Mouse (Mus musculus): ENCODE measurements around the gene Rdm1. TPM values are rescaled to one million over a fixed set of nuclear protein-coding genes. Genes with fewer than 3 reads are reported as not detected.
A peak's percentile ranks its signal among the peaks of the same experiment; 100 is the strongest.
"Not testable (repeated sequence)": the region's sequence is repeated elsewhere in the genome, so short reads cannot be mapped to it uniquely, and the experiment has no call there.

The Rdm1 gene
- polyA plus RNA-seq, 1 experiment from 2014 or later = 24.8 TPM

DNA sequence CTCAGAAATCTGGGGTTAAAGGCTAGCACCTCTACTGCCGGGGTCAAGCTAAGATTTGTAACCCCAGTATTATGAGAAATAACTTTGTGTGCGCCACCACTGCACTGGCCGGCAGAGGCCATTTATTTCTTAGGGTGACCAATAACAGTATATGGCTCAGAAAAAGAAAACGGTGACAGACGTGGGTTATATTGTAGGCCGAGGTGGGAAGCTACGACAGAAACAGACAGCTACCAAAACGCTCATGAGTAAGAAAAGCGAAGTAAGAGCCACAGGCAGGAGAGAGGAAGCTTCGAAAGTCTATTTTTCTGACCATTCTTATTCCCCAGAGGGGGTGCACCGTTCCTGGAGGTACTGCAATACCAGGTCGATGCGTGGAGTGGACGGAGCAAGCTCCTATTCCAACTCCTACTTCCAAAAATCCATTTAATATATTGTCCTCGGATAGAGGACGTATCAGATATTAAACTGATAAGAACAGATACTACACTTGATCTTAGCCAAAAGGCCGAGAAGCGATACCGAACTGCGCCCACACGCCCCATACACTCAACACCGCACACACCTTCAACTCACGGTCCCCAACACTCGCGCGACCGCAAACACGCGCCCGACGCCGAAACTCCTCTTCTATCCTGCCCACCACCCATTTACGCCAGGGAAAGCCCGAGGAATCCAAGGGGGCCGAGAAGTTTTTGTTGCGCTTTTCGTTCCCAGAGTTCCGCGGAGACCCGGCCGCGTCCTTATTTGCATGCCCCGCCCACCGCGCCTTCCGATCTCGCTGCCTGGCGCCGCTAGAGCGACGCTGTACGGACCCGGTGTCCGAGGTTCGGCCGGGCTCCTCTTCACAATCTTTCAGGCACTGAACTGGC is 18.7 kb downstream of the Rdm1 start:
- Histone ChIP-seq H3K27ac (peak overlapping the region; percentile 90), H3K4me1 (replicated peaks) (peaks cover 17% of the 10 kb centered on the region; the same call in 1 of the 2 replicates), H3K4me3 (replicated peaks) (peak overlapping the region; percentile 27), H3K4me2 (replicated peaks) (peak overlapping the region; percentile 46), H3K9ac (replicated peaks) (peak overlapping the region; percentile 59)
- WGBS = under 1% methylated on average over 44 of the region's 56 CpGs
- peak; percentile 83 for ATAC-seq
- H3K36me3 ChIP-seq, H3K9me3 ChIP-seq, H3K27me3 ChIP-seq: not testable (repeated sequence)

DNA sequence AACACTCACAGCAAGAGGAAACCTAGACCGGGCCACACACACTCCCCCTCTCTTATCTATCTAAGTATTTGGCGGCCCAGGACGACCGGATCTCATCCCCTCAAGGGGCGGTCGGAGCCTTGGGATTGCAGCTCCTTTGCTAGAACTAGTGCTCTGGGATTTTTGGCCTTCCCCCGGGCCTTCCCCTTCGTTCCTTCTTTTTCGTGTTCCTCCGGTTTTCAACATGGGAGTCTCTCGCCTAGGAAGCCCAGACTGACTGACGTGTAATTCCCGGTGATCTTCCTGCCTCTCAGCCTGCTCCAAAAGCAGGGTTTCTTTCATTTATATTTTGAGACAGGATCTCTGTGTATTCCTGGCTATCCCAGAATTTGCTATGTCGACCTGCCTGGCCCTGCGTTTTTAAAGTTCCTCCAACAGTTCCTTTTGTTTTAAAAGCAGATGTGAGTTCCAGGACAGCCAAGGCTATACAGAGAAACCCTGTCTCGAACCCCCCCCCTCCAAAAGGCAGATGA is 19.3 kb downstream of the Rdm1 start:
- WGBS = 14% methylated on average over 15 of the region's 16 CpGs
- H3K36me3 ChIP-seq = not testable (repeated sequence)

DNA sequence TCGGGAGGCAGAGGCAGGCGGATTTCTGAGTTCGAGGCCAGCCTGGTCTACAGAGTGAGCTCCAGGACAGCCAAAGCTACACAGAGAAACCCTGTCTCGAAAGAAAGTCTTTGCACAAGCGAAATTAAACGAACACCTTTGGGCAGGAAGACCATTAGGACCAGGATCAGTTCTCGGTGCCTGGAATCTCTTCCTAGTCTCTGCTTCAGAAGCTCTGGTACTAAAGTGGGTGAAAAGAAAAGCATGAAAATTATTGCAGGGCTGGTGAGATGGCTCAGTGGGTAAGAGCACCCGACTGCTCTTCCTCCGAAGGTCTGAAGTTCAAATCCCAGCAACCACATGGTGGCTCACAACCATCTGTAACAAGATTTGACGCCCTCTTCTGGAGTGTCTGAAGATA is 20.1 kb downstream of the Rdm1 start:
- not testable (repeated sequence) for H3K4me2 ChIP-seq (replicated peaks); H3K36me3 ChIP-seq; H3K4me3 ChIP-seq (replicated peaks); ATAC-seq; H3K27me3 ChIP-seq; H3K9me3 ChIP-seq; H3K27ac ChIP-seq; H3K9ac ChIP-seq (replicated peaks)
- 92% methylated on average over 10 of the region's 10 CpGs for WGBS
- H3K4me1 ChIP-seq (replicated peaks) = peaks cover 17% of the 10 kb centered on the region; the same call in 1 of the 2 replicates

More for the DNA sequence above, 19.3 kb downstream of the Rdm1 start:
- not testable (repeated sequence) for ATAC-seq, H3K27me3 ChIP-seq, H3K9me3 ChIP-seq
- Histone ChIP-seq H3K4me1 (replicated peaks) (peaks cover 17% of the 10 kb centered on the region; the same call in 1 of the 2 replicates), H3K4me3 (replicated peaks) (peak overlapping the region; percentile 27), H3K27ac (peak overlapping the region; percentile 90), H3K9ac (replicated peaks) (peak overlapping the region; percentile 59), H3K4me2 (replicated peaks) (peak overlapping the region; percentile 46)

DNA sequence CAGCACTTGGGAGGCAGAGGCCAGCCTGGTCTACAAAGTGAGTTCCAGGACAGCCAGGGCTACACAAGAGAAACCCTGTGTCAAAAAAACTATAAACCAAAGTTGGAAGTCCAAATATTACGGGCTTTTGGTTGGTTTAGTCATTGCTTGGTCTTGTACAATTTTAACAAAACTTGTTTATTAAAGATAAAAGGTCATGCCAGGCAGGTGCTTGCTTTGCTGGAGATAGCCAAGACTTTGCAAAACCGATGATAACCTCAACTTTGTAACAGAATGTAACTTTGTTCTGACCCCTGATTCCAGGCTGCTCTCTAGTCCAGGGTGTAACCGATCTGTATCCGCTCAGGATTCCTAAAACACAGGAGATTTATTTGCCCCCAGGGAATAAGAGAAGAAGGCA is 29.4 kb downstream of the Rdm1 start:
- Histone ChIP-seq H3K9me3 (no peaks in the 10 kb centered on the region), H3K27me3 (0 out of 2 replicates have a peak, but pooled peaks cover 7% of the 10 kb centered on the region), H3K4me1 (replicated peaks) (peaks cover 5% of the 10 kb centered on the region; the same call in 1 of the 2 replicates), H3K9ac (replicated peaks) (no peak overlapping the region), H3K36me3 (no peaks in the 10 kb centered on the region), H3K4me2 (replicated peaks) (no peak overlapping the region), H3K4me3 (replicated peaks) (no peak overlapping the region), H3K27ac (no peak overlapping the region)
- no peak for ATAC-seq
- 89% methylated on average over 4 of the region's 4 CpGs for WGBS

DNA sequence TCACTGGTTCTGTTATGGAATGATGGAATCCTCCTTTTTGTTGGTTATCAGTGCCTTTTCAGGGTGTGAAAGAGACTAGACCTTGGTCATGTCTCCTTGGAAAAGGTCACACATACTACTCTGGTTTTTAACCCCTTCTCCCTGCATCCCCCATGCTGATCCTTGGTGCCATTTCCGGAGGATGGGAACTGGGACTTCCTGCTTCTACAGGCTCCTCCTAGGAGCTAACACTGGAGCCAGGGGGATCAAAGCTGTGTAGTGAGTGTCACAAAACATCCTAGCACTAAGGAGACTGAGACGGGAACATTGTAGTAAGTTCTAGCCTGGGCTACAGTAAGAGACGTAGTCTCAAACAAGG is 30.5 kb downstream of the Rdm1 start:
- Histone ChIP-seq H3K9me3 (no peaks in the 10 kb centered on the region), H3K4me1 (replicated peaks) (peaks cover 5% of the 10 kb centered on the region; the same call in 1 of the 2 replicates)

DNA sequence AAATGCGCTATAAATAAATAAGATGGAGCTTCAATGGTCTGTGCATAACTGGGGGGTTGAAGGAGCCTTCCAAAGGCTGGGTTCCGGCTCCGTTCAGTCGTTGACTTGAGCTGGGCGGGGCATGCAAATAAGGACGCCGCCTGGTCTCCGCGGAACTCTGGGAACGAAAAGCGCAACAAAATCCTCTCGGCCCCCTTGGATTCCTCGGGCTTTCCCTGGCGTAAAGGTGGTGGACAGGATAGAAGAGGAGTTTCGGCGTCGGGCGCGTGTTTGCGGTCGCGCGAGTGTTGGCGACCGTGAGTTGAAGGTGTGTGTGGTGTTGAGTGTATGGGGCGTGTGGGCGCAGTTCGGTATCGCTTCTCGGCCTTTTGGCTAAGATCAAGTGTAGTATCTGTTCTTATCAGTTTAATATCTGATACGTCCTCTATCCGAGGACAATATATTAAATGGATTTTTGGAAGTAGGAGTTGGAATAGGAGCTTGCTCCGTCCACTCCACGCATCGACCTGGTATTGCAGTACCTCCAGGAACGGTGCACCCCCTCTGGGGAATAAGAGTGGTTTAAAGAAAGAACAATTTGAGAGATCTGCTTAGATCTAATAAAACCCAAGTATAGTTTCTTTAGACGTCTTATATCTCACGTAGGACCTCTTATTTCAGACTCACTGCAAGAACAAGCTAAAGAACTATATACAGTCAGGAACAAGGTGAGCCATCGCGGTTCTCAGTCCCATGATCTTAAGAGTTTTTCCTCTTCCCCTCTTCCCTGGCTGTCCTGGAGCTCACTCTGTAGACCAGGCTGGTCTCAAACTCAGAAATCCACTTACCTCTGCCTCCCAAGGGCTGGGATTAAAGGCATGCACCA is 31.1 kb downstream of the Rdm1 start:
- Histone ChIP-seq H3K4me3 (replicated peaks) (peak overlapping the region; percentile 28), H3K4me2 (replicated peaks) (peak overlapping the region; percentile 48), H3K27ac (peak overlapping the region; percentile 96), H3K9ac (replicated peaks) (peak overlapping the region; percentile 71)
- ATAC-seq = peak; percentile 93
- not testable (repeated sequence) for H3K36me3 ChIP-seq; H3K4me1 ChIP-seq (replicated peaks); H3K9me3 ChIP-seq; H3K27me3 ChIP-seq
- under 1% methylated on average over 38 of the region's 40 CpGs for WGBS

More for the DNA sequence above, 30.5 kb downstream of the Rdm1 start:
- peak overlapping the region; percentile 28 for H3K4me3 ChIP-seq (replicated peaks)
- H3K4me2 ChIP-seq (replicated peaks) = peak overlapping the region; percentile 48
- ATAC-seq = peak; percentile 66; the same call in 1 of the 2 replicates
- 0 out of 2 replicates have a peak, but pooled peaks cover 7% of the 10 kb centered on the region for H3K27me3 ChIP-seq
- H3K9ac ChIP-seq (replicated peaks) = peak overlapping the region; percentile 71
- no peaks in the 10 kb centered on the region for H3K36me3 ChIP-seq
- peak overlapping the region; percentile 96 for H3K27ac ChIP-seq
- 2% methylated on average over 3 of the region's 3 CpGs for WGBS

DNA sequence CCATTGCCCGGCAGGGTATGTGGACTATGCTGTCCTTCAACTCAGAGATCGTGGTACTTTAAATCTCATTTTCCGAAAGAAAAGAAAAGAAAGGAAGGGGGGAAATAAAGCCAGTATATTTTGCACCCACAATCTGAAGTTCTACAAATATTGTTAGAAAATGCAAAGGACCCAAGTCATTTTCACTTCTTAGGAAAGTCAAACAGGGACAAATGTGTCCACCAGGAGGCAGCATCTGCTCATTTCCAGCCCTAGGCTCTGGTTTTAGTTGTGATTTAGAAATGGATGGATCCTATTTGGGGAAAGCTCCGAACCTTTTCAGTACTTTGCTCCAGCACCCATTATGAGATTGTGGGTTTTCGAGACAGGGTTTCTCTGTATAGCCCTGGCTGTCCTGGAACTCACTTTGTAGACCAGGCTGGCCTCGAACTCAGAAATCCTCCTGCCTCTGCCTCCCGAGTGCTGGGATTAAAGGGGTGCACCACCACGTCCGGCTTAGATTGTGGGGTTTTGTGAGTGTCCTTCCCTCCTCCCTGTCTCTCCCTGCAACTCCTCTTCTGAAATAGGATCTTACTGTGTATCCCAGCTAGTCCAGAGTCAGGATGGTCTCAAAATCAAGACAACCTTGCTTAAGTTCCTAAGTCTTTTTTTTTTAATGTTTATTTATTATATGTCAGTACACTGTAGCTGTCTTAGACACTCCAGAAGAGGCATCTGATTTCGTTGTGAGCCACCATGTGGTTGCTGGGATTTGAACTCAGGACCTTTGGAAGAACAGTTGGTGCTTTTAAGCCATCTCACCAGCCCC is 32.0 kb downstream of the Rdm1 start:
- no peak for ATAC-seq
- no peaks in the 10 kb centered on the region for H3K9me3 ChIP-seq
- H3K4me1 ChIP-seq (replicated peaks) = peaks cover 5% of the 10 kb centered on the region; the same call in 1 of the 2 replicates
- H3K9ac ChIP-seq (replicated peaks) = no peak overlapping the region
- 33% methylated on average over 10 of the region's 10 CpGs for WGBS
- H3K4me2 ChIP-seq (replicated peaks) = no peak overlapping the region
- 0 out of 2 replicates have a peak, but pooled peaks cover 7% of the 10 kb centered on the region for H3K27me3 ChIP-seq
- no peak overlapping the region for H3K4me3 ChIP-seq (replicated peaks)
- peak overlapping the region; percentile 83 for H3K27ac ChIP-seq
- H3K36me3 ChIP-seq = no peaks in the 10 kb centered on the region

DNA sequence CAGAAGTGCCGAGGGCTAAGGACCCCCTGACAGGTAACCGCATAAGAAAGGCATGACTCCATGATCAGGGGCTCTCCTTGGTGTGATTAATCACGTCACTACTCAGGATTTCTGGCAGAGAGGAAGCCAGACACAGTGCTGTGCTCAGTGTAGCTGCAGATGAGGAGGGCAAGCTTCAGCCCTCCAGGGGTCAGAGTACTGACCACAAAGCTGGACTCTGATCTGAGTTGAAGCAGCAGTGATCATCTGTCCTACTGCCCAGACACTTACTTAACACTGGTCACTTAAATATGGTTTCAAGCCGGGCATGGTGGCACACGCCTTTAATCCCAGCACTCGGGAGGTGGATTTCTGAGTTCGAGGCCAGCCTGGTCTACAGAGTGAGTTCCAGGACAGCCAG is 34.2 kb downstream of the Rdm1 start:
- peaks cover 13% of the 10 kb centered on the region for H3K4me1 ChIP-seq (replicated peaks)
- H3K9me3 ChIP-seq = no peaks in the 10 kb centered on the region
- no peak overlapping the region for H3K4me2 ChIP-seq (replicated peaks)
- 0 out of 2 replicates have a peak, but pooled peaks cover under 1% of the 10 kb centered on the region for H3K27me3 ChIP-seq
- H3K9ac ChIP-seq (replicated peaks) = no peak overlapping the region
- no peak overlapping the region for H3K4me3 ChIP-seq (replicated peaks)
- no peaks in the 10 kb centered on the region for H3K36me3 ChIP-seq
- 82% methylated on average over 7 of the region's 7 CpGs for WGBS
- no peak for ATAC-seq
- H3K27ac ChIP-seq = no peak overlapping the region

DNA sequence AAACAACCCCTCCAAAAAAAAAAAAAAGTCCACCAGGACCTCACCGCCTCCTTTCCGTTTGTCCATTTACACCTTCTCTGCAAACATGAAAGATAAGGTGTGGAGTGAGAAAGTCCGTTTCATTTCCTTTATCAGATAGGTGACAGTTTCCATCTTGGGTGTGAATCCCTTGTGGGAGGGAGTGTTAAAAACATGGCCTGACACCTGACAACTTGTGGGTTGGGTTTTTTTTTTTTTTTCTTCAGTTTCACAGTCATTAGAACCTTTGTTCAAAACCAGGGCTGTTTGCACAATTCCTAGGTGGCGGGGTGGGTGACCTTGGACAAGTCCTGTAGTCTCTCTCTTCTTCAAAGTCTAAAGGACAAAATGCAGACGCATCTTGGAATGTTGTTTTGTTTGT is 34.8 kb downstream of the Rdm1 start:
- ATAC-seq = no peak

DNA sequence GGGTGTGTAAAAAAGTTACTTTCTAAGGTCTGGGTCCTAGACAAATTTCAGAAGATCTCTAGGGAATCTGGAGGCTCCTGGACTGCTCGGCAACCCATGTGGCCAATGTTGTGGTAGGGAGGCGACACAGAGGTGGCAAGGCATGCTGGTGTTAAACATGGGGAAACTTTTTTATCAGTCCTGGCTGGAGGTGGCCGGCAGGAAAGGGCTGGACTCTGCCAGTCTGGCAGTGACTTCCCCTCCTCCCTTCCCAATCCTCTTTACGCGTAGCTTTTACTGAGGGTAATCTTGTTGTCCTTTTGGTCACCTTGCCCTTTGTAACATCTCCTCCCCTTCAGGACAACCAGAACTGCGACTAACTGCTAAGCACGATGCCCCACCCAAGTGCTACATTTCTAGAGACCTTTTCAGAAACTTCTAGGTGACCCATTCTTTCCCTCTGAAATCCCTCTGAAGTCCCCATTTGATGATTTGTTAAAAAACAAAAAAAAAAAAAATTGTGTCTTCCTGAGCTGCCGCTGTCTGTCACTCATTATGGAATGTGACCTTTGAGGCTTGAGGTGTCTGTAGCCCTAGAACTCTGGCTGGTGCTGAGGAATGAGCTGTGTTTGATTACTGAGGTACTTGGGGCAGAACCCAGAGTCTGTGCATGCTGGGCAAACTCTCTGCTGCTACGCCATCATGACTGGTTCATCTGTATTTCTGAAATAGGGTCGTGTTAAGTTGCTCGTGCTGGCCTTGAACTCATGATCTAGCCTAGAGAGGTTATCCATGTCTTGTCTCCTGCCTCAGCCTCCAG is 36.4 kb downstream of the Rdm1 start:
- H3K9ac ChIP-seq (replicated peaks) = no peak overlapping the region
- H3K4me3 ChIP-seq (replicated peaks) = no peak overlapping the region
- ATAC-seq = no peak
- H3K27me3 ChIP-seq = peaks cover 10% of the 10 kb centered on the region
- WGBS = 75% methylated on average over 11 of the region's 11 CpGs
- no peaks in the 10 kb centered on the region for H3K36me3 ChIP-seq
- no peaks in the 10 kb centered on the region for H3K9me3 ChIP-seq
- no peak overlapping the region for H3K27ac ChIP-seq
- no peak overlapping the region for H3K4me2 ChIP-seq (replicated peaks)
- H3K4me1 ChIP-seq (replicated peaks) = peaks cover 21% of the 10 kb centered on the region

More for the DNA sequence above, 34.8 kb downstream of the Rdm1 start:
- H3K9ac ChIP-seq (replicated peaks) = no peak overlapping the region
- peaks cover 15% of the 10 kb centered on the region for H3K4me1 ChIP-seq (replicated peaks)
- WGBS = 83% methylated on average over 5 of the region's 5 CpGs
- H3K36me3 ChIP-seq = no peaks in the 10 kb centered on the region
- H3K4me3 ChIP-seq (replicated peaks) = no peak overlapping the region
- H3K27ac ChIP-seq = no peak overlapping the region
- peaks cover 6% of the 10 kb centered on the region for H3K27me3 ChIP-seq
- H3K4me2 ChIP-seq (replicated peaks) = no peak overlapping the region
- H3K9me3 ChIP-seq = no peaks in the 10 kb centered on the region

Data from midbrain, embryonic 13.5 days (tissue).